Mouse (Mus musculus) telencephalon, adult 2 months (tissue): Measurements from ENCODE around the gene 9530068E07Rik.
"Not testable (repeated sequence)": the region's sequence is repeated elsewhere in the genome, so short reads cannot be mapped to it uniquely, and the experiment has no call there.

Experiments used
- DNase-seq: peaks from one replicate; pipeline ENCODE4 v3.0.0-alpha.2; 2011; ENCODE audit warnings: low read depth, low spot score

The 9530068E07Rik gene

GRCm38 (mm10) chr11:52395940-52396596, at the start of gene 9530068E07Rik:
TSS of gene 9530068E07Rik (plus strand) at chr11:52396428.
- DNase-seq = peak; percentile 94

GRCm38 (mm10) chr11:52346635-52347005, 49.6 kb upstream of the 9530068E07Rik start:
- DNase-seq = no peak

GRCm38 (mm10) chr11:52348156-52348555, 48.1 kb upstream of the 9530068E07Rik start:
- DNase-seq = no peak

- DNase-seq = no peak
Measured at GRCm38 (mm10) chr11:52348724-52349123, 47.5 kb upstream of the 9530068E07Rik start.

GRCm38 (mm10) chr11:52350924-52351323, 45.3 kb upstream of the 9530068E07Rik start:
- no peak for DNase-seq

GRCm38 (mm10) chr11:52352271-52352670, 44.0 kb upstream of the 9530068E07Rik start:
- DNase-seq = no peak

- no peak for DNase-seq
Measured at GRCm38 (mm10) chr11:52354644-52355043, 41.6 kb upstream of the 9530068E07Rik start.

- no peak for DNase-seq
Measured at GRCm38 (mm10) chr11:52355601-52356000, 40.6 kb upstream of the 9530068E07Rik start.

GRCm38 (mm10) chr11:52357091-52357490, 39.1 kb upstream of the 9530068E07Rik start:
- not testable (repeated sequence) for DNase-seq

- DNase-seq = no peak
Measured at GRCm38 (mm10) chr11:52358520-52358919, 37.7 kb upstream of the 9530068E07Rik start.

GRCm38 (mm10) chr11:52359686-52360470, 36.4 kb upstream of the 9530068E07Rik start:
- no peak for DNase-seq

GRCm38 (mm10) chr11:52360471-52361277, 35.6 kb upstream of the 9530068E07Rik start, which contains the start of gene Vdac1:
TSS of gene Vdac1 (plus strand) at chr11:52360860.
- DNase-seq = peak; percentile 85

- DNase-seq = no peak
Measured at GRCm38 (mm10) chr11:52361287-52361921, 34.8 kb upstream of the 9530068E07Rik start.

GRCm38 (mm10) chr11:52364376-52364775, 31.9 kb upstream of the 9530068E07Rik start:
- no peak for DNase-seq

- no peak for DNase-seq
Measured at GRCm38 (mm10) chr11:52365143-52365542, 31.1 kb upstream of the 9530068E07Rik start.

GRCm38 (mm10) chr11:52366358-52366757, 29.9 kb upstream of the 9530068E07Rik start:
- DNase-seq = no peak

- no peak for DNase-seq
Measured at GRCm38 (mm10) chr11:52368176-52368985, 27.8 kb upstream of the 9530068E07Rik start.

GRCm38 (mm10) chr11:52369252-52370134, 26.7 kb upstream of the 9530068E07Rik start:
- no peak for DNase-seq

GRCm38 (mm10) chr11:52370135-52370452, 26.1 kb upstream of the 9530068E07Rik start:
- no peak for DNase-seq

- no peak for DNase-seq
Measured at GRCm38 (mm10) chr11:52370538-52370937, 25.7 kb upstream of the 9530068E07Rik start.
